Mouse (Mus musculus) embryonic facial prominence, embryonic 10.5 days (tissue): Measurements from ENCODE around the gene Fpgs. TPM values are rescaled to one million over a fixed set of nuclear protein-coding genes. Genes with fewer than 3 reads are reported as not detected.

ENCODE experiments used
- DNase-seq: peaks from one replicate; pipeline ENCODE4 v3.0.0-alpha.2; 2017; ENCODE audit warnings: low spot score
- H3K27ac ChIP-seq: fragments of 300-500 bp; sonication (generic); replicated peaks from 2 replicates; pipeline ENCODE4 v1.5.1; 2016; ENCODE audit warnings: mild to moderate bottlenecking
- H3K27me3 ChIP-seq: fragments of 300-500 bp; sonication (generic); replicated peaks from 2 replicates; pipeline ENCODE4 v1.6.1; 2016; ENCODE audit warnings: low read depth, mild to moderate bottlenecking; ENCODE audit not compliant: poor library complexity, severe bottlenecking
- H3K36me3 ChIP-seq: fragments of 300-500 bp; sonication (generic); replicated peaks from 2 replicates; pipeline ENCODE4 v1.6.1; 2016; ENCODE audit warnings: mild to moderate bottlenecking, moderate library complexity
- H3K4me1 ChIP-seq: fragments of 300-500 bp; sonication (generic); 2 replicates; pipeline ENCODE4 v1.6.1; 2016
- H3K4me3 ChIP-seq: fragments of 300-500 bp; sonication (generic); 2 replicates; pipeline ENCODE4 v1.5.1; 2016; ENCODE audit warnings: mild to moderate bottlenecking, moderate library complexity
- H3K9me3 ChIP-seq: fragments of 300-500 bp; sonication (generic); 2 replicates; pipeline ENCODE4 v1.6.1; 2016; ENCODE audit warnings: mild to moderate bottlenecking
- WGBS: fragments of 180-500 bp; shearing (Covaris S2); methylation state at CpG from one replicate; pipeline ENCODE4 v1.1.7; 2016; 5-methylcytosine and 5-hydroxymethylcytosine counted together
- polyA plus RNA-seq: library from polyadenylated mRNA; unstranded; fragments of >200 nt; fragmentation: Nextera tagmentation; extraction: Ambion mirVana; gene quantifications from 2 replicates; pipeline ENCODE4 v1.2.1, GENCODE M21; 2016

Gene Fpgs
- polyA plus RNA-seq, 1 experiment from 2014 or later: 33.5 TPM

DNA sequence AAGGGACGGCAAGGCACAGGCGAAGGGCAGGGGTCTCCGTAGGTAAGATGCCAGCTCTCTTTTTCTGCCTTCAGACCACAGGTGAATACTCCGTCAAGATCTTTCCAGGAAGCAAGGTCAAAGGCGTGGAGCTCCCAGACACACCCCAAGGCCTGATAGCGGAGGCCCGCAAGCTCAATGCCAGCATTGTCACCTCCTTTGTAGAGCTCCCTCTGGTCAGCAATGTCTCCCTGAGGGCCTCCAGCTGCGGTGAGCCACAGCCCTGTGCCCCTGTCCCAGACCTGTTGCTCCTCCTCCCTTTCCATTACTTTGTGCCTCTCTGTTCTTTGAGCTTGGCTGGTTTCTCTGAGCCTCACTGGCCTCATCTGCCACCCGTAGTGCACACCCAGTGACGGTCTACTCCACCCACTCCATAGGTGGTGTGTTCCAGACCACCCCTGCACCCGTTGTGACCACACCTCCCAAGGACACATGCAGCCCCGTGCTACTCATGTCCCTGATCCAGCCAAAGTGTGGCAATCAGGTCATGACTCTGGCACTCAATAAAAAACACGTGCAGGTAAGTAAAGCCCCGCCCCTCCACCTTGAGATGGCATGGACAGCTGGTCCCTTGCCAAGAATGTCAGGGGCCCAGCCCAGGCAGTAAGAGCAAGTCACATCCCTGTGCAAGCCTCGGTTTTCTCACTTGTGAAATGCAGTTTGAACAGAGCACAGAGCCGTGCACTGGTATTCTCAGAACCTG is 30.6 kb downstream of the Fpgs start:
- Histone ChIP-seq H3K27ac (0 out of 2 replicates have a peak overlapping the region, but pooled peaks have one; percentile 3), H3K4me3 (no peak overlapping the region), H3K9me3 (no peaks in the 10 kb centered on the region), H3K27me3 (no peaks in the 10 kb centered on the region), H3K36me3 (peaks cover 18% of the 10 kb centered on the region), H3K4me1 (peaks cover 2% of the 10 kb centered on the region; the same call in 1 of the 2 replicates)
- WGBS: 84% methylated on average over 16 of the region's 16 CpGs
- no peak for DNase-seq

DNA sequence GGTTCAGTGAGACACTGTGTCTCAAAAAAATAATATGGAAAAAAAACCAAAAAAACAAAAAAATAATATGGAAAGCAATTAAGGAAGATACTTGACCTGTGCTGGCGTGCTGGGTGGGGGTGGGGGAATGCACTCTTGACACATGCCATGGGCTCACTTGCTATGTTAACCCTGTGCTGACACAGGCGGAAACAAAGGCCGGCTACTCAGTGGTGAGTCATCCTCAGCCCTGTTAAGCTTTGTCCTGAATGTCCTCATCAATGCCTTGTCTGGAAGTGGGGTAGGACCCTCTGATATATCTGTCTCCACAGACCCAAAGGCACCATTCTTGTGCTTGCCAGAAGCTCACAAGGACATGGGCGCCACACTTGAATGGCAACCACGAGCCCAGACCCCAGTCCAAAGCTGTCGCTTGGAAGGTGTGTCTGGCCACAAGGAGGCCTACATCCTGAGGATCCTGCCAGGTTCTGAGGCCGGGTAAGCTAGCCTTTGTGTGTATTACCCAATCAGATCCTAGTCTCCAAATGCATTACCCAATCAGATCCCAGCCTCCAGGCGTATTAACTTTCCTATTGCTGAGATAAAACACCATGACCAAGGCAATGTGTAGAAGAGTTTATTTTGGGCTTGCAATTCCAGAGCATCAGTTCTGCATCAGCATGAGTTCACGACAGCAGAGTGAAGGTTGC is 31.9 kb downstream of the Fpgs start:
- H3K4me3 ChIP-seq: no peak overlapping the region
- 76% methylated on average over 9 of the region's 9 CpGs for WGBS
- peaks cover 18% of the 10 kb centered on the region for H3K36me3 ChIP-seq
- no peaks in the 10 kb centered on the region for H3K9me3 ChIP-seq
- H3K4me1 ChIP-seq: peaks cover 6% of the 10 kb centered on the region; the same call in 1 of the 2 replicates
- DNase-seq: no peak
- no peak overlapping the region for H3K27ac ChIP-seq
- no peaks in the 10 kb centered on the region for H3K27me3 ChIP-seq

GRCm38 (mm10) chr2:32671147-32671546 is 32.8 kb downstream of the Fpgs start:
- Histone ChIP-seq H3K27ac (no peak overlapping the region; the same call in 1 of the 2 replicates), H3K36me3 (peaks cover 18% of the 10 kb centered on the region), H3K9me3 (no peaks in the 10 kb centered on the region), H3K4me3 (no peak overlapping the region), H3K27me3 (no peaks in the 10 kb centered on the region), H3K4me1 (peaks cover 7% of the 10 kb centered on the region; the same call in 1 of the 2 replicates)
- no peak for DNase-seq
- WGBS: 88% methylated on average over 9 of the region's 9 CpGs

GRCm38 (mm10) chr2:32669876-32670275 is 34.1 kb downstream of the Fpgs start:
- 86% methylated on average over 3 of the region's 3 CpGs for WGBS
- H3K4me1 ChIP-seq: peaks cover 16% of the 10 kb centered on the region; the same call in 1 of the 2 replicates

GRCm38 (mm10) chr2:32668176-32668575 is 35.8 kb downstream of the Fpgs start:
- peak overlapping the region; percentile 75 for H3K27ac ChIP-seq
- no peaks in the 10 kb centered on the region for H3K27me3 ChIP-seq
- peaks cover 16% of the 10 kb centered on the region; the same call in 1 of the 2 replicates for H3K4me1 ChIP-seq
- no peak for DNase-seq
- peaks cover 4% of the 10 kb centered on the region for H3K36me3 ChIP-seq
- H3K9me3 ChIP-seq: no peaks in the 10 kb centered on the region
- H3K4me3 ChIP-seq: no peak overlapping the region
- 89% methylated on average over 7 of the region's 7 CpGs for WGBS

More at GRCm38 (mm10) chr2:32669876-32670275, 34.1 kb downstream of the Fpgs start:
- H3K27me3 ChIP-seq: no peaks in the 10 kb centered on the region
- H3K9me3 ChIP-seq: no peaks in the 10 kb centered on the region
- DNase-seq: no peak
- no peak overlapping the region for H3K4me3 ChIP-seq
- peak overlapping the region; percentile 35; the same call in 1 of the 2 replicates for H3K27ac ChIP-seq
- peaks cover 16% of the 10 kb centered on the region for H3K36me3 ChIP-seq

GRCm38 (mm10) chr2:32667775-32668174 is 36.2 kb downstream of the Fpgs start:
- WGBS: 56% methylated on average over 11 of the region's 11 CpGs
- Histone ChIP-seq H3K36me3 (0 out of 2 replicates have a peak, but pooled peaks cover 3% of the 10 kb centered on the region), H3K9me3 (no peaks in the 10 kb centered on the region), H3K27me3 (no peaks in the 10 kb centered on the region), H3K4me3 (no peak overlapping the region), H3K4me1 (peaks cover 16% of the 10 kb centered on the region; the same call in 1 of the 2 replicates), H3K27ac (peak overlapping the region; percentile 75)
- no peak for DNase-seq

- peaks cover 30% of the 10 kb centered on the region for H3K4me1 ChIP-seq
- DNase-seq: no peak
- no peaks in the 10 kb centered on the region for H3K36me3 ChIP-seq
- H3K27me3 ChIP-seq: no peaks in the 10 kb centered on the region
- no peaks in the 10 kb centered on the region for H3K9me3 ChIP-seq
- H3K4me3 ChIP-seq: no peak overlapping the region
- H3K27ac ChIP-seq: peak overlapping the region; percentile 44; the same call in 1 of the 2 replicates
- WGBS: 89% methylated on average over 6 of the region's 6 CpGs
Observed at GRCm38 (mm10) chr2:32665853-32666252, 38.1 kb downstream of the Fpgs start.

- Histone ChIP-seq H3K36me3 (no peaks in the 10 kb centered on the region), H3K9me3 (no peaks in the 10 kb centered on the region), H3K4me3 (no peak overlapping the region), H3K27ac (peak overlapping the region; percentile 44; the same call in 1 of the 2 replicates), H3K27me3 (no peaks in the 10 kb centered on the region), H3K4me1 (peaks cover 30% of the 10 kb centered on the region)
- 86% methylated on average over 8 of the region's 8 CpGs for WGBS
- no peak for DNase-seq
Observed at GRCm38 (mm10) chr2:32665345-32665744, 38.6 kb downstream of the Fpgs start.

- H3K27me3 ChIP-seq: no peaks in the 10 kb centered on the region
- peaks cover 28% of the 10 kb centered on the region for H3K4me1 ChIP-seq
- 62% methylated on average over 5 of the region's 5 CpGs for WGBS
- H3K4me3 ChIP-seq: no peak overlapping the region
- no peaks in the 10 kb centered on the region for H3K9me3 ChIP-seq
- no peaks in the 10 kb centered on the region for H3K36me3 ChIP-seq
- H3K27ac ChIP-seq: peak overlapping the region; percentile 73
- no peak for DNase-seq
Observed at GRCm38 (mm10) chr2:32662291-32662690, 41.7 kb downstream of the Fpgs start.

DNA sequence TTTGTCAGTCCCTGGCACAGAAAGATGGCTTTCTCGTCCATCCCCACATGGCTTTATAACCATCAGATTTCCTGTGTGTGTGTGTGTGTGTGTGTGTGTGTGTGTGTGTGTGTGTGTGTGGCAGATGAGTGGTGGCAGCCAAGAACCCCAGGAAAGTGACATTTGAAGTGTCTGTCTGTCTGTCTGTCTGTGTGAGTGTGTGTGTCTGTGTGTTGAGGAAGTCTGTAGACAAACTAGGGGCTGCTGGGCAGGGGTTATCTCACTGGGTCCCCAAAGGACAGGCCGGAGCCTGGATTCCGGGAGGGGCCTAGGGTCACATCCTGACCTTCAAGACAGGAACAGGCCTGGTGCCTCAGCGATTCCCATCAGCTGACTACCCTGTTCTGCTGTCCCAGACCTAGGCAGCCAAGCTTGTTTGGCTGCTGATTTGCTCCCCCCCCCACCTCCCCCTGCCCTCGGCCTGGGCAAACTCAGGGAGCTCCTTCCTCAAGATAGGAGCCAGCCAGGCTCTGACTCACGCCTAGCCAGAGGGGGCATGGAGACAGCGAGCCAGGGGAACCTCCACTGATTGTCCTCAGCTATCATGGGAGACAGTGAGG is 42.3 kb downstream of the Fpgs start:
- WGBS: 46% methylated on average over 7 of the region's 7 CpGs
- peaks cover 28% of the 10 kb centered on the region for H3K4me1 ChIP-seq
- no peaks in the 10 kb centered on the region for H3K27me3 ChIP-seq
- H3K9me3 ChIP-seq: no peaks in the 10 kb centered on the region
- H3K27ac ChIP-seq: peak overlapping the region; percentile 73
- H3K4me3 ChIP-seq: no peak overlapping the region
- peak; percentile 43 for DNase-seq
- H3K36me3 ChIP-seq: no peaks in the 10 kb centered on the region

DNA sequence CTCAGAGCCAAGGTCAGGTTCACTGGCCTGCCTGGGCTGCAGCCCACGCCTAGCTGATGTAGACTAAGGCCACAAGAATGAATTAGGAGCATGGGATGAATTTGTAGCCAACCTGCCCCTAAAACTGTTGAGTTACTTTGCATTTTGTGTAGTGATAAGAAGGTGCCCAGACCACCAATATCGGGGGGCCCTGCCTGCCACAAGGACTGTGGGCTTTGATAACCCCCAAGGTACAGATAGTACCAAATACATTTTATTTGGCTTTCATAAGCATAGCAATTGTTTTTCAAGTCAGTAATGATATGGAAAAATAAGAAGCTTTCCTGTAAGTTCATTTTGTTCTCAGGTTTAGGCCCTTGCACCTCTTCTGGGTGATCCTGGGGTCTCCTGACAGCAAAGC is 45.1 kb downstream of the Fpgs start:
- no peaks in the 10 kb centered on the region for H3K27me3 ChIP-seq
- DNase-seq: no peak
- H3K27ac ChIP-seq: peak overlapping the region; percentile 1; the same call in 1 of the 2 replicates
- no peaks in the 10 kb centered on the region for H3K36me3 ChIP-seq
- H3K4me1 ChIP-seq: peaks cover 42% of the 10 kb centered on the region
- H3K9me3 ChIP-seq: no peaks in the 10 kb centered on the region
- WGBS: 91% methylated on average over 2 of the region's 2 CpGs
- H3K4me3 ChIP-seq: no peak overlapping the region

DNA sequence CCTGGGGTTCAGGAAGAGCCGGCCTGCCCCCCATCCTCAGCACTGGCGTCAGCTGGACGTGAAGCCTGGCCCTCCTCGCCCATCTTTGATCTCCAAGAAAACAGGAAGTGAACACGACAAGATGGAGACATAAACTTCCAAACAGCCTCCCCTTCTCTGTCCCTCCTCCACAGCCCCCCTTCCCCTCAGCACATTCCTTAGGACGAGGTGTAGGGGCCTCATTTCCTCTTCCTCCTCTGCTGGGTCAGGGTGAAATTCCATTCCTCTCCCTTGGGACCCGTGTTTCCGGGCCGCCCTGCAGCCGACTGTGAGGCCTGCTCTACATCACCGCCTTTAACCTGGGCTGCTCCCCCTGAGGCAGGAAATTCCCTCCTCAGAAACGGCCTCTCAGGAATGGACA is 48.1 kb downstream of the Fpgs start:
- DNase-seq: peak; percentile 85
- H3K27me3 ChIP-seq: no peaks in the 10 kb centered on the region

More for the DNA sequence above, 48.1 kb downstream of the Fpgs start:
- Histone ChIP-seq H3K27ac (peak overlapping the region; percentile 87), H3K36me3 (no peaks in the 10 kb centered on the region), H3K9me3 (no peaks in the 10 kb centered on the region), H3K4me1 (peaks cover 41% of the 10 kb centered on the region), H3K4me3 (peak overlapping the region; percentile 8; the same call in 1 of the 2 replicates)
- 29% methylated on average over 12 of the region's 12 CpGs for WGBS
